Mouse (Mus musculus) lung, postnatal 25 days (tissue): ENCODE results near the gene Kif16b.
A peak's percentile ranks its signal among the peaks of the same experiment; 100 is the strongest.

Source experiments
- DNase-seq: peaks from one replicate; pipeline ENCODE4 v3.0.0; 2022; ENCODE audit warnings: low spot score

Gene Kif16b

DNA sequence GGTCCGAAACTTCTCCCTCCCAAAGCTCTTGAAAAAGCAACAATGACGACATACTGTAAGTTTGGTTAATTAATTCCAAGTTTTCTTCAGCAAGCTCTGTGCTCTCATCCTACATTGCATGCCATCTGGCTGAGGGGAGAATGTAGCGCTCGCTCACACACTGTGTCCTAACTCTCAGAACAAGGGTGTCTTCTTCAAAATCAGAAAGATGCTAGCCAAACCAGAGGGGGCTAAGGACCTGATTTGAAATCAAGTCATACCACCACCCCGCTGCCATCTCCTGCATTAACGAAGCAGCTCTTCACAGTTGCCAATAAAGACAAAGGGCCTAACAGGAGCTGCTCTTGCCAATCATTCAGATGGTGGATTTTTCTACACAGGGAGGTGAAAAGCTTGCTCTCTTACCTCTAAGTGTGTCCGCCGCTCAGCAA is 253.3 kb downstream of the Kif16b start:
- DNase-seq = no peak

DNA sequence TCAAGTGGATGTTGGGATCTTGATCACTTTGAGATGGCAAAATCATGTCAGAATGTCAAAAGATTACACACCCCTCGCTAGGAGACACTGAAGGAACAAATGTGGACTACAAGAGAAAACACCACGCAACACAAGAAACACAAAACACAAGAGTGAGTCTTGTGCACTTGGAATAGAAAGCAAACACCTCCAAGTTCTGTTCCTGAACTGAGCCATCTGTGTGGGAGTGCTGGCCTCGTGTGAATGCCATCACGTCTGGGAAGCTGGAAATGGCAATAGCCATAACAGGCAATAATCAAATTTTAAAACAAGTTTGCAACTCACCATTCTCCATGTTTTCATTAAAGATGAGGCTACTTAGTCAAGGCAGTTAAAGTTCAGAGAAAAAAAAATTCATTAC is 254.5 kb downstream of the Kif16b start:
- DNase-seq = no peak

DNA sequence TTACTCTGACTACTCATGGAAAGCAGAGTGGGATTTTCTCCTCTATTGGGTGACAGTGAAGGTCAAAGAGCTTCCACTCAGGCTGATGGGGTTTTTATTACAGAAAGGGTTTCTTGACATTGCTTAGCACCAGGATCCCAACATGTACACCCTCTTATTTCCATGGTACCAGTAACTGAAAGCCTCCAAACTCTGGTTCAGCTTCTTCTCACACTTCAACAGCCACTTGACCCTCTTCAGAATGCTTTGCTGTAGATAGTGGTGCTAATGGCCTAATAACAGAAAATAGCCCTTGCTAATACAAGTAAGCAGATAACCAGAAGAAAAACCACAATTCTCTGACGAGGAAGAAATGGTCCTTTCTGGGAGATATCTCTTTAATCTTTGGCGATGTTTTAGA is 259.6 kb downstream of the Kif16b start:
- DNase-seq = no peak

DNA sequence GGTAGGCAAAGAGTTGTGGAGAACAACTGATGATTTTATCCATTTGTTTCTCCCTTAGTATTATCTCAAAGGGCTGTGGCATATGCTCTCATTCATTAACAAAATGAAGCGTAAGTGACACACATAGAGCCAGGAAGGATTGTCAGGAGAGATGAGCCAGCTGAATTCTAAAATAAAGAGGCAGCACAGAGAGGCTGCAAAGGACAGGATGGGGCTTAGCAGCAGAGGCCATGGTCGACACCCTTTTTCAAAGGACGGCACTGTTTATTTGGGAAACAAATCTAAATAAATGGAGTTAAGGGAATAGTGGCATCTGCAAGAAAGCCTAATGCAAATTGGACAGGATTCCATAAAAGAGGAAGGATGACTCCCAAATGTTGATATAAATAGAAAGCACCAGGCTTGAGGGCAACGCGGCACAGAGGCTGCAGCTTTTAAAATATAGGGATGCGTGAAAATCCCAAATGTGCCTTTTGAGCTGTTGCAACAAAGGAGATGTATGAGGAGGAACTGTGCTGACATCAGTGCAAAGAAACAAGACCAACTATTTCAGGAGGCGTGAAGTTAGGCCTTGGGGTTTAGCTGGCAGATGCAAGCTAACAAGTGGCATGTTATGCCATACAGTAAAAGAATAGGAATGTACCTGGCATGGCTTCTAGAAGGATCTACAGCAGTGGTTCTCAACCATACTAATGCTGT is 265.6 kb downstream of the Kif16b start:
- DNase-seq = no peak

DNA sequence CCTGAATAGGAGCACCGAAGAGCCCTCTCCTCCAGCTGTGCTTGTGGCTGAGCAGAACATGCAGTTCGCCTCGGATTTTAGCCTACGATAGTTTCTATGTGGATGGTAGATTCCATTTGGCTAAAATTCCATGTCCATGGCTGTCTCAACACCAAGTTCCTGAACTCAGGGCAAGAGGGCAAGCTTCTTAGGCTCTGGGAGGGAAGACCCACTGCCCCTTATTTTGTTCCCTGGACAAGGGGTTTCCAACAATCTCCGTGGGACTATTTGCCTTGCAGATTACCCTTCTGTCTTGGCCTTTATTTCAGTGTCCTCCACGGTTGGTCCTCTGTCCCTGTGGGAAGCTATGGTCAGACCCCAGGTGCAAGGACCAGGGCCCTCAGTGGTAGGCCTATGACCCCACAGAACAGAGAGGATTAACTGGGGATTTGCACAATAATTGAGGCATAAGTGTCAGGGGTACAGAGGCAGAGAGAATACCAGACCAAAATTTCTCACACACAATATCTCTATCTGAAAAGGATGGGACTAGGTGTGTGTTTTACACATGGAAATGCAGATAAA is 267.3 kb downstream of the Kif16b start:
- DNase-seq = no peak

DNA sequence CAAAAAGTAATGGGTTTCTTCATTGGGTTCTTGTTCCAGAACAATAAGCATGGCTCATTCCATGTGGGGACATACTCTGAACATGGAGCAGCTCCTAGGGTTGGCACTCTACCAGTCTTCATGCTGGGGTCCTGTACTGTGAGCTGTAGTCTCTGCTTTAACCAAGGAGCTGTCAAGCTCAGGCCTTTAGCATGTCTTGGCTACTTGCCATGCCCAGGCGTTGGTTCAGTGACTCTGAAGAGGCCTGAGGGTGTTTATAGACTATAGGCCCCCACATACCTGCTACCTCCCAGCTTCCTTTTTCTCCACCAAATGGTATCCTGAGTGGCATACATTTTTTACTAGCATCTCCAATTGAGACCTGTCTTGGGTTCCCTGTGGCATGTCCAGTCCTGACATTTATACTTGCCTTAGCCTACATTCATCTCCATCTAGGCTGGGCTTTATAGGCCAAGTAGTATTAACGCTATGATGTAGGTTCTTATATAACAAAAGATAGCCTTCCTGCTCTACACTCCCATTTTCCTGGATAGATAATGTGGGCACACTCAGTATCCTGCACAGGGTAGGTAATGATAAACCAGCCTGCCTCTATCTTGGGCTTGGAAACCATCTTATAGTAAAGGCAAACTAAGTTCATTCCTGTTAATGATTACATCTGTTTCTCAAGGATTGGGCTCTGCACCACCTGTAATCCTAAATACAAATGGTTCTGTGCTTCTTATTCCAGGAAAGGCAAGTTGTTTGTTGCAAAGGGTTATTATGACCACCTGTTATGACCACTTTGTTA is 271.6 kb downstream of the Kif16b start:
- DNase-seq = no peak

DNA sequence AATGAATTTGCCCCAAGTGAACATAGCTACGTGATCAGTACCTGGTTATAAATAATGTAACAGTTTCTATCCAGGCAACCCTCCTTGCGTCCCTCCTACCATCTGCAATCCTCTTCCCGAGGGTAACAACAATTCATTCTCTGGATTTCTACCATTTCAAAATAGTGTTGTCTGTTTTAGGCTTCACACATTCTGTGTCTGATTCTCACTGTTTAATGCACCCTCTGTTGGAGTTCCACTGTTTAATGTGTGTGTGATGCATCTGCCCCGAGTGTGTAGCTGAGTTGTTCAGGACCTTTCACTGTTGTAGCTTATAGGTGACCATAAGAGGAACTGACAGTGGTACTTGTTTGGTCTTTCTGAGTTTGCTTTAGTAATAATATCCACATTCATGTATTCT is 275.6 kb downstream of the Kif16b start:
- DNase-seq = no peak

DNA sequence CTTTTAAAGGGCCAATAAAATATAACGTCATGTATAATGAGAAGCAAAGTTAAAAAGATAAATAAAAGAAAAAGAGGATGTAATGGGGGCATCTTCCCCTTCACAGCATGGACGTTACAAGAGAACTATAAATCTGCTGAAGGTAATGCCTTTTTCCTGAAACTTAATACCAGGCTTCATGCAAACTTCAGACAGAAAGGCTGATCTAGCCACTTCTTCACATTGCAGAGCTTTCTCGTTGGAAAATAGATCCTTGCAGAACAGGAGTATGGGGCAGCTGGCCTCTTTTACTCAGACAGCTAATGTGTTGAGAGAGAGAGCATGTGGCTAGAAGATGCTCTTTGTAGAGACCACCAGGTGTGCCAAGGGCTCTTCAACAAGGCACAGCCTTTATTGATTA is 276.2 kb downstream of the Kif16b start:
- DNase-seq = no peak

DNA sequence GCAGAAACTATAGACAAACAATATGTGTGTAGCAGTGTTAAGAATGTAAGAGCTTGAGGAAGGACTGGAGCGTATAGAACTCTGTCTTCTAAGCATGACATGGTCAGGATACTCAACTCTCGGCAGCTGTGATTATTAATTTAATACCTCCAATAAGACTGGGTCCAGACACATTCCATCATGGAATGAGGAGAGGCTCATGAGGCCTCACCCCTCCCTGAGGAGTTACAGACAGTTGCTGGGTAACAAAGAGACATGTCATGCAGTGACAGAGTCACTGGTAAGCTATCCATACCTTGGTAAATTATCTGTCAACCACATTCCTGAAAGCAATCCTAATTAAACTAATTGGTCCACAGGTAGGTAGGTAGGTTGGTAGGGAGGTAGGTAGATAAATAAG is 277.1 kb downstream of the Kif16b start:
- no peak for DNase-seq

DNA sequence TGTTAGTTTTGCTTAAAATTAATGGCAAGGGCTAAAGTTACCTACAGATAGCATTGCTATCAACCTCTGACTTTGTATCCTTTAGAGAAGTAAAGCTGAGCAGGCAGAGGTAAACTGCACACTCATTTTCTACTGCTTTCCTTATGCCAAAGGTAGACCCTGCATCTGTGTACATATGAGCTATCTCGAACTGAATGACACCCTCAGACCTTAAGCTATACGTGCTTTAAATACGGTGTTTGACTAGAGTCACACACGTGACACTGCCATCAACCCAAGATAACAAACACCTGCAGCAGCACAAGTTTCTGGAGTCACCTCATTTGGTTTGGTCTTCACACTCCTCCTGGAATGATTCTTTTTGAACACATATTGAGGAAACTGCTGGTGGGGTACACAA is 280.2 kb downstream of the Kif16b start:
- no peak for DNase-seq

DNA sequence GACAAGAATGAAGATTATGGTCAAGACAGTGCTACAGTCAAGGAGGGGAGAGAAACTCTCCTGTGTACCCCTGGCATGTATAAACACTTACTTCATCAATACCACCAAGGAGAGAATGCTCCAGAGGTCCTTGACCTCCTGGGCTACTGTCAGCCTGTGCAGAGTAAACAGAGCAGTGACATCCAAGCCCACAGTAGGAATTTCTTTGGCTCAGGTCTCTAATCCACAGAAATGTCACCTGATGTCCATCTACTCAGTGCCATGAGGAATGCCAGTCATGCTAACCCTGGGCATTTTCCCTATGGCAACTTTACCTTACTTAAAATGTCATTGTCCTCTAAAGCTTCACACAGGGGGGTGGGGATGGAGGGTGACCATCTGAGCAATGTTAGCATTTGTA is 281.4 kb downstream of the Kif16b start:
- no peak for DNase-seq

DNA sequence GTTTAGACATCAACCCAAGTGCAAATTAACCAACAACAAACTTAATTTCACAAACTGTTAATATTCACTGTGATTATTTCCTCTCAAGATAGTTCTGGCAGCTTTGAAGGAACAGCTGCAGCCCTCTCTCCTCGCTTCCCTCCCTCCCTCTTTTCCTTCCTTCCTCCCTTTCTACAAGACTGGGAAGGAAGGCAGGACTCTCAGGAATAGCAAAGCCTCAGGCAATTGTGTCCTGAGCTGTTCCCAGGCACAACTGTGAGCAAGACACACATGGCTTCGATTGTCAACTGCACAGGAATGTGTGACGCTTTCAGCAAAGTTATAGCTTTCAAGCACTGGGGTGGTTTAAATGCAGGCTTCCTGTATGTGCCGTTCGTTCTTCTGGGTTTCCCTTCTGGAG is 286.8 kb downstream of the Kif16b start:
- DNase-seq = no peak

DNA sequence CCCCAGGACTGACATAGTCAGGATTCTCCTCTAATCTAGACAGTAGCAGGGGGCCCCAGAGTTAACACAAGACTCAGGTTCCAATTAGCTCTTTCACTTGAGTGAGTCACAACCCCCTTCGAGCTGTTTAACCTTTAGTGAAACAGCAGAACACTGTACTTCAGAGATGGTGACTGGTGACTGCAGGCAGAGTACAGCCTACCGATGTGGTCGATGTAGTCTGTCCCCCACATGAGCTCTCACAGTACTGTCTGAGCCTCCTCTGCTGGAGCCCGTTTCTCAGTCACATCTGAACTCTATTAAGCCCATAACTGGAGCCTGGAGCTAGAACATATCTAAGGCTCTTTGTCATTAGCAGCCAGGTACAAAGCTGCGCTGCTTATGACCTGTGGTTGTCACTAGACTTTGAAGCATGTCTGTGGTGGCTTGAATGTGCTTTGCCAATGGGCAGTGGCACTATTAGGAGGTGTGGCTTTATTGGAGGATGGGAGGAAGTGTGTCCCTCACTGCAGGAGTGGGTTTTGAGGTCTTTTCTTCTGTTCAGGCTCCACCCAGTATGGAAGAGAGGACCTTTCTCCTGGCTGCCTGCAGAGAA is 288.9 kb downstream of the Kif16b start:
- no peak for DNase-seq

DNA sequence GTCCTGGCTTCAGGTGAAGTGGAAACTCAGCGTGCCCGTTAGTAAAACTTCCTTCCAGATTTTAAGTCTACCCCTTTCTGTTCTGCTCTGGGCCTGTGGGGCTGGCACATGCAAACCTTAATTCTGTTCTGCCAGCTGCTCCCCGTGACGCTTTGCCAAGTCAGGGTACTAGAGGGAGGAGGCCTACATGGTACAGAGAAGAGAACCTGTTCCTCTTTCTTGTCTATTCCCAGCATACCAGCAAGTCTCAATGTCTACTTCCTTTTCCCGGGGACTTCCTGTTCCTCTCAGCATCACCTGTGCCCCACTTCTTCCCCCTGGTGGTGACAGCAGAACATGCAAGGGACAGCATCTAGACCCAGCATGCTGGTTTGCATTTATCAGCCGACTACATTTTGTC is 290.2 kb downstream of the Kif16b start:
- peak; percentile 24 for DNase-seq

DNA sequence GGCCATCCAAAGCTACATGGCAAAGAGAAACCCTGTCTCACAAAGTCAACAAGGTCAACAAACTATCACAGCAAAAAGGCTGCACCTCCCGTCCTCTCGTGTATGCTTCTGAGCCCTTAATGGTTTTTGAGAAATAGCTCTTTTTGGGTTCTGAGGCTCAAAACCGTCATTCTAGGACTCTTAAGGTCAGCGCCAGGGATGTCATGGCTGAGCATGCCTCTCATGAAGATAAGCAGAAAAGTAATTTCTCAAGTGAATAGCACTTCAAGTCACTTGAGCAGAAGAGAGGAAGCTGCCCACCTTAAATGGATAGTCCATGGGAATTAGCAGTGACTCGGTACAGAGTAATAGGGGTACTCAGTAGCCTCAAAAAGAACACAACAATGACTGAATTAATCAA is 291.1 kb downstream of the Kif16b start:
- no peak for DNase-seq

DNA sequence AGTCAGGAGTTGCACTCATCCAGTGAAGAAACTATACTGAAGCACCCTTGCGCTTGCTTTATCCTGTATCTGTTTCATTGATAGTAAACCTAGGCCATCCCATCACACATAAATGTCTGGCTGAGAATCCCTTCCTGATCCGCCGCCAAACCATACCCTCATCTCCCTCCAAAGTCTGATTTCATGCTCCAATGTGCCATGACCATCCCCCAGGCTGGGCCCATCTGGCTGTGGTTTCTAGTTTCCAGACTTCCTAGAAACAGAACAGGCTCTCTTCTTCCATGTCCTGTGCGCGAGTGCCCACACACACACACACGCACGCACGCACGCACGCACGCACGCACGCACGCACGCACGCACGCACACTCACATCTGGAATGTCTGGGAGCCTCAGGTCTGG is 292.6 kb downstream of the Kif16b start:
- DNase-seq = no peak

DNA sequence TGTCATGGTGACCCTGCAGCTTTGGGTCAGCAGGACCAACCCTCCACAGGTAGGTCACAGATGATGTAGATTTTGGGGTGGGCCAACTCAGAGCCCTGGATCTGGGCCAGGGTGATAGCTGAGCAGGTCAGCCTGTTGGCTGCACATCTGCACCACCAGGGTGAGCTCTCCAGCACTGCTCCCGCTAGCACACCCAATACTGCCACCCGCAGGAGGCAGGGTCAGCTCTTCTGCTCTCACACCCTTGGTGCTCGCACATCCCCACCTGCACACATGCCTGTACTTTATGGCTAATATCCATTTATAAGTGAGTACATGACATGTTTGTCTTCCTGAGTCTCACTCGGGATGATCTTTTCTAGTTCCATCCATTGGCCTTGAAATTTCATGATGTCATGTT is 296.6 kb downstream of the Kif16b start:
- no peak for DNase-seq

DNA sequence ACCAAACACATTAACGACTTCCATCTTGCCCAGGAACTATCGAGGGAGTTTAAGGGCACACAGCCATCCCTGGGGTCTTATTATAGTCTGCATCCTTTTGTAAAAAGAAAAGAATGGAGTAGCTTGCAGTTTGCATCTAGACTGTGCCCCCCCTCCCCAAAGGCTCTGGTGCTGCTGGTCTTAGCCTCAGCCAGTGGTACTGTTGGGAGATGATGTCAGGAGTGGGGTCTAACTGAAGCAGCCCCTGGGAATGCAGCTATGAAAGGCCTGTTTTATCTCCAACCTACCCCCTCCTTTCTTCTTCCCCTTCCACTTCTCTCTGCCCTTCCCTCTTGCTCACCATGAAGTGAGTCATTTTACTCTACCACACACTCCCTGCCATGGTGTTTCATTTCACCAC is 298.1 kb downstream of the Kif16b start:
- DNase-seq = no peak

DNA sequence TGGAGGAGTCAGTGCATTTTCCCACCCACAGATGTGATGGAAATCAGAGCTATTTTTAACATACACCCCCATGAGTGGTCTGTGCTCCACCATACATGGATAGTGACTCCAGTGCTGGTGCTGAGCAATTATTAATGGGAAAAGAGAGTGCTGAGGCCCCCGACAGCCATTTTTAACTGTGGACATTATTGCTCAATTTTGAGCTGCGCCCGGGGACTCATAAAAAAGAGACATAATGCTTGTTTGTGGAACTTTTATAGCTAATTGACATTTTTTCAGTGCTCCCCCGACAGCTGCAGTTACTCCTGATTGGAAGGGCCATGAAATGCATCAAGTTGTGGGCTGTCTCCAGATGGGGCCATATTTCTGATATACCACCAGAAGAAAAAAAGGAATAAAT is 302.1 kb downstream of the Kif16b start:
- no peak for DNase-seq

DNA sequence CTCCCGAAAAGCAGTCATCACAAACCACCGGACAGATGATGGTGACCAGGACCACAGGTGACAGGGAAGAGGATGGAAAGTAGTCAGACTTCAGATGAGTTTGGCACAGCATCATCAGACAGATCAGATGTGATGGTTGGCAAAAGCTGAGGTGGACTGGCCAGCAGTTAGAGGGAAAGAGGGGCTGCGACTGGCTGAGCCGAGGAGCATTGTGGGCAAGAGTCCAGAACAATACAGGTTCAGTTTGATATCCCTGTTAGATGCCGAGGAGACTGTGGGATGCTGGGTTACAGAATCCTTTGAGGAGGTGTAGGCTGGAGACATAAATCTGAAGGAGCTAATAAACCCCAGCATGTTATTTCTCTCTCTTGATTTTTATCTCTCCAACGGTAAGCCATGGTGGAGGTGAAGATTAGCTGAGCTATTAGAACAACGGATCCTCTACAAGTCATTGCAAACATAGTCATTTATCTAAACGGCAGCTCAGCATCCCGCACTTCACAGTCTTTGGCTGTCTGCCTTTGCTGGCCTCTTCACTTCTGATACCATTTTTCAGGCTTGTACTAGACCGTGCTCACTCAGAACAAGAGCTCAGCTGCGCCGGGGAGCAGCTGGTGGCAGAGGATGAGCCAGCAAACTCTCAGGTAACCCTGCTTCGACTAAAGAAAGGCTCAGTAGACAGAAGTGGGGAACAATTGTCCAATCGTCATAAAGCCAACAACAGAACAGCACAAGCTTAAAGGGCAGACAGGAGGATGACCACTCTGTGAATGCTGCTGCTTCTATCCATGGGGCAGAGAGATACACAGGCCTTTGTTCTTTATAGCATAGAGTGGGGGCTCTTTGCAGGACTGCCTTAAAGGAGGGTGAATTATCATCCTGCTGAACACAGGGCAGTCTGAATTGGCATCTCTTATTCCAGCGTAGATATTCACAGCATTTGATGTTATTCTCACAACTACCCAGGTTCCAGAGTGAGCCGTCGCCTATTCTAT is 304.9 kb downstream of the Kif16b start:
- DNase-seq = no peak

DNA sequence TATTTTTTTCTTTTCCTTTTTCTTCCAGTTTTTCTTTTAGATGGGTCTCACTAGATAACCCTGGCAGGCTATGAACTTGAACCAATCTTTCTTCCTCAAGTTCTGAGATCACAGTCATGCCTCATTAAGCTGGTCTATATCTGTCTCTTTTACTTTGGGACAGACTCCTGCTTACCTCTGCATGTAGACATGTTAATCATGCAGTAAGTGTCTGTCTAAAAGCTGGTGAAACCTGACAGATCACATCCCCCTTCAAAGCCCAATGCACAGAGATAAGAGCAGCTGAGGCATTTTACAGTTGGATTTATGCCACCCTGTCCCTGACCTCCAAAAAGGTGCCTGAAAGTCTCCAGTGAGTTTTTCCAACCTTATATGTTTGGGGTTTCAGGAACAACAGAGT is 310.4 kb downstream of the Kif16b start:
- DNase-seq = no peak

DNA sequence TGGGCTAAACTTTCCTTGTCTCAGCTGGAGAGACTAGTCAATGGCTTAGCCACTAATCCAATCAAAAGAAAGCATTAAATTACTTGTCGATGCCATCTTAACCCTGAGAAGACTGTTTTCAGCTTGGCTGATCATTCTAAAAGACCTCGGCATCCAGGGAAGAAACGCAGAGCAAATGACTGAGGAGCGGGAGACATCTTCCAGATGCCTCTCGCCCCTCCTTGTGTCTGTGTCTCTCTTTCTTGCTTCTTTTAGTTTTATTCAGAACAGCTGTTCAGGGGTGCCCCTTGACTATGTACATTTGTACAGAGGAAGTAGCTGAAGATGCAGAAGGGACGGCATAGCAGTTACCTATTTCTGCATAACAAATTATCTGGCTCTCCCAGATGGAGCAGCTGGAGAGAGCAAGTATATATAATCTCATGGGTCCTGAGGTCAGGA is 311.0 kb downstream of the Kif16b start:
- no peak for DNase-seq
